Mouse (Mus musculus) left cerebral cortex, postnatal 25 days (tissue): Measurements from ENCODE around the gene Top1. TPM values are rescaled to one million over a fixed set of nuclear protein-coding genes. Genes with fewer than 3 reads are reported as not detected.

Source experiments
- DNase-seq, 2 experiments: peaks; one replicate each; pipeline ENCODE4 v3.0.0; 2022; ENCODE audit warnings: low spot score in 2 of 2, mixed read lengths in 1 of 2
- intact Hi-C: fragments of 180-260 bp; cut with DNase I; formaldehyde crosslinking; loops from one replicate; pipeline ENCODE4 v1.15.1; 2025
- total RNA-seq, 2 experiments: library from RNA; stranded (reverse); gene quantifications; 2 replicates each; pipeline ENCODE4 v1.2.3; 2021

Gene Top1
- total RNA-seq, 2 experiments from 2014 or later, result 83.0 to 85.7 TPM

- intact Hi-C loops, result no loop called here
- no peak for DNase-seq
Measured at GRCm38 (mm10) chr2:160701603-160702002, 55.9 kb downstream of the Top1 start.

GRCm38 (mm10) chr2:160702824-160703223, 57.1 kb downstream of the Top1 start:
- DNase-seq, result no peak
- intact Hi-C loops, result no loop called here

DNA sequence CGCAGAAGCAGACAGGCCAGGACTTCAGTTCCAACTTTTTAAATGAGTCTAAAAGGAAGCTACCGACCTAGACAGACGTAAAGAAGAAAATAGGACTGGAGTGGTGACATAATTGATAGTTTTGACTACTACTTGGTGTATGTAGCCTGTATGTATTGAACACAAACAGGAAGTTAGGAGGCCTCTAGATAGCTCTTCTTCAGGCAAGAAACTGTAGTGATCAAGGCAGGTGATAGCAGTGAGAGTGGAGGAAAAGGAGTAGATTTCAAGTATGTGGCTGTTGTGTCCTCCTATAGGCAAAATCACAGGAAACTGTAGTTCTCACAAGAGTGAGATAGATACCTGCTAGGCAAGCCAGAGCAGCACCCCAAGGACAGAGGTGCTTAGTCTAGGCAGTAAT, 62.0 kb downstream of the Top1 start:
- intact Hi-C loops, result no loop called here
- DNase-seq, result no peak

- DNase-seq, result no peak
- intact Hi-C loops, result no loop called here
Measured at GRCm38 (mm10) chr2:160715463-160716030, 69.9 kb downstream of the Top1 start.

DNA sequence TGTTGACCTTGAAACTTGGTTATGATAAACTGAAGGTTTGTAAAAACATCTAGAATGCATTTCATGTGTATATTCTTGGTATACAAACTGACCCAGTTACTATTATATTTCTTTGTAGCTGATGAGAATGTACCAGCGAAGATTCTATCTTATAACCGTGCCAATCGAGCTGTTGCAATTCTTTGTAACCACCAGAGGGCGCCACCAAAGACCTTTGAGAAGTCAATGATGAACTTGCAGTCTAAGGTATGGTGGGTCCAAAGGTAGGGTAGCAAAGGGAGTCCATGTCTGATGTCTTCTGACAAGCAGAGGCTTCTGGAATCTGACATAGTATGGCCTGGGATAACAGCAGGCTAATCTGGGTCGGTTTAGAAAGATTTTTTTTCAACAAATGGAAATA, 71.6 kb downstream of the Top1 start:
- intact Hi-C loops, result no loop called here
- no peak for DNase-seq

- intact Hi-C loops, result no loop called here
- DNase-seq, result no peak
Measured at GRCm38 (mm10) chr2:160718811-160719210, 73.1 kb downstream of the Top1 start.

DNA sequence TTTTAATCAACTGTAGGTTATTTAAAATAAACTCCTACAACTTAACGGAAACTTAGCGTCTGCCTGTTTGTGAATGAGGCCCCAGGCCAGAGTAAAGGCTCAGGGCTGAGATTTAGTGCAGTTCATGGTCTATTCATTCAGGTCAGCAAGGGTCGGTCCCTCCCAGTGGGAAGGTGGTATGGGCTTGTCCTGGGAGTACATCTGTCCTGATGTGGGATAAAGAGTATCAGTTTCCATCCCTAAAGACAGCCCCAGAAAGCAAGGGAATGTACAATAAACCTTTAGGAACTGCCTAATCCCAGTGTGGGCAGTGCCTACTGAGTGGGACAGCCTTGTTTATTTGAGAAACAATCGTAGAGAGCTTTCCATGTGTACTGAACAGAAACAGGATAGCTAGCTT, 77.0 kb downstream of the Top1 start:
- no peak for DNase-seq
- intact Hi-C loops, result no loop called here

GRCm38 (mm10) chr2:160723613-160724375, 78.1 kb downstream of the Top1 start:
- DNase-seq, result no peak
- intact Hi-C loops, result no loop called here

GRCm38 (mm10) chr2:160724536-160724935, 78.8 kb downstream of the Top1 start:
- DNase-seq, result no peak
- intact Hi-C loops, result no loop called here

GRCm38 (mm10) chr2:160725877-160726864, 80.5 kb downstream of the Top1 start:
- intact Hi-C loops, result no loop called here
- DNase-seq, result no peak

DNA sequence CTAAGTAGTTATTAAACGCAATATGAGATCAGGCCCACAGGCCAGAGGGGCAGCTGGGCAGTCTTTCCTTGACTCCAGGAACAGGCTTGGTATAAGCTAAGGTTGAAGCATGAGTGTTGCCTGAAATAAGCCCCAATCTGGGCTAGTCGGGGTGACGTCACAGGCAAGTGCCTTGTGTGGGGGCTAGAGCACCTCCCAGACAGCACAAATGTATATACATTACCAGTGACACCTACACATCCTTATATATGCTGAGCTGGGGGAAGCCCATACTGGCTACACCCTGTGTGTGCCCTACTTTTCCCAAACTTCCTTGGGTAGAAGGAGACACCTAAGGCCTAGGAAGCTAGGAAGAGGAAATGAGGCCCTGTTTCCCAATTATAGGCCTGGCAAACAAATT, 83.3 kb downstream of the Top1 start:
- DNase-seq, result peak in 1 of 2 experiments; percentile 94
- intact Hi-C loops, result no loop called here

DNA sequence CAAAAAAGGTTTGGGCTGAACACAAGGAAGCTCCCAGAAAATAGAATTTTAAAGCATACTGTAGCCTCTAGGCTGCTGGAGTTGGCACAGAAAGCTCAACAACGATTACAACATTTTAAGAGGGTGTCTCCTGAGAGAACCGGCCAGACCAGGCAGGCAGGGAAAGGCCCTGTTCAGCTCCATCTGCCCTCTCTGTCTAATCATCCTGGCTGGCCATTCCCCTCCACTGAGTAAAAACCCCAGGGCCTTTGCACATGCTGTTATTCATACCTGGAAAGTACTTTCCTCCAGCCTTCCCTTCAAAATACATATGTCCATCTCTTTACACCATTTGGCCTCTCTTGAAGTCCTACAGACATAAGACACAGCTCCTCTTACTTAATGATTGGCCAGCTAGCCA, 83.7 kb downstream of the Top1 start:
- intact Hi-C loops, result no loop called here
- DNase-seq, result no peak

DNA sequence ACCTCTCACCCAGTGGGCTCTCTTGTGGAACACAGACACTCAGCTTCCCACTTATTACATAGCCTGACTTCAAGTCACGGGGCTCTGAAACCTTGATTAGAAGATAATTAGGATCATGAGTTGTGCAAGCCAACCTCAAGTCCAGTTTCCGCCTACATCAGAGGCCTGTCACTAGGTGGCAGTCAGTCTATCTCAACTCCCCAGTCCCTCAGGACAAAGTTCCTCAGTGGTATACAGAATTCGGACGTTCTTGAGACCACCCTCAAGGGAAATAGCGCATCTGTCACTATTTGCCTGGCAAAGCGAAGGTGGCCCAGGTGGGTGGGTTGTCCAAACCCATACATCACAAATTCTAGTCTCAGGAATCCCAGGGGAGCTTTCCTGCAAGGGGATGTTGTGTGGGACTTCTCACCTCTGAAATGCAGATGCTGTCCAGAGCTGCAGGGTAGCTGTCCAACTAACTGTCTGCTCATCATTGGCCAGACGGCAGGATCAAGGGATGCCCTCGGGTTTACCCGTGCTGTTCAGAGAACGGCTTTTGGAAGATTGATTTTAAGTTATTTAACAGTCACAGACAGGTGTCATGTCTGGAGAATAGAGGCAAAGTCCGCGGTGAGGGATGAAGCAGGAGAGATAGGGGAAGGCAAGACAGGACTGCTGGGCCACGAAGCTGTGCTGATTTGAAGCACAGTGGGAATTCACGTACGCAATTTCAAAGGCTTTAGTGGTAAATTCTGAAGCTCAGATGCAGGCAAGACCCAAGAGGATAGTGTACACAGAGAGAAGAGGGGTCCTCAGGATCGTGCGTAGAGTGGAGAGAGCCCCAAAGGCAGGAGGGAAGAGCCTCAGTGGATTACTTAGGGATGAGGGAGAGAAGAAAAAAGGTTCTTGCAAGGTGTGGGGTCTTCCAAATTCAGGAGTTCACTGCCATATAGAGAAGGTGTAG, 84.4 kb downstream of the Top1 start:
- intact Hi-C loops, result loop anchor here (2.0 to 5.0 kb wide), 2 partner anchors 67 to 157 kb away; no protein-coding TSS in a partner anchor
- DNase-seq, result no peak

GRCm38 (mm10) chr2:160730797-160731116, 85.1 kb downstream of the Top1 start:
- intact Hi-C loops, result loop anchor here (2.0 to 5.0 kb wide), 2 partner anchors 67 to 156 kb away; no protein-coding TSS in a partner anchor
- no peak for DNase-seq

- peak; percentile 94 for DNase-seq
- intact Hi-C loops, result loop anchor here (2.0 to 5.0 kb wide), 2 partner anchors 66 to 156 kb away; no protein-coding TSS in a partner anchor
Measured at GRCm38 (mm10) chr2:160731117-160731838, 85.6 kb downstream of the Top1 start, which contains the start of gene Plcg1. TSS of gene Plcg1 (plus strand) at chr2:160731300.

DNA sequence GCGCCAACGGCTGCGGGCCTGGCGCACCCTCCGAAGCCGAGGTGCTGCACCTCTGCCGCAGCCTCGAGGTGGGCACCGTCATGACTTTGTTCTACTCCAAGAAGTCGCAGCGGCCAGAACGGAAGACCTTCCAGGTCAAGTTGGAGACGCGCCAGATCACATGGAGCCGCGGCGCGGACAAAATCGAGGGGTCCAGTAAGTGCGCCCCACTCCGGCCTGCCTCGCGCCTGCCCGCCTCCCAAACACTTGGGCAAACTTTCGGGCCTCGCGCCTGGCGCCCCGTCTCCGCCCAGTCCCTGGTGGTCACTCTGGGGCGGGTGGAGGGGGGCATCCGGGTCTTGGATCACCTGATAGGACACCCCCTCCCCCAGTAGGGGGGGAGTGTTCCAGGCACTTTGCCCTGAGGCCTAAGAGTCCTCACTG, 86.2 kb downstream of the Top1 start:
- intact Hi-C loops, result loop anchor here (2.0 to 5.0 kb wide), 2 partner anchors 65 to 155 kb away; no protein-coding TSS in a partner anchor

GRCm38 (mm10) chr2:160732420-160732995, 86.8 kb downstream of the Top1 start:
- no peak for DNase-seq
- intact Hi-C loops, result loop anchor here (5.0 kb wide), 1 partner anchor 65 kb away; no protein-coding TSS in a partner anchor

More for the DNA sequence above, 86.2 kb downstream of the Top1 start:
- peak in 1 of 2 experiments; percentile 57 for DNase-seq

GRCm38 (mm10) chr2:160733131-160733531, 87.4 kb downstream of the Top1 start:
- intact Hi-C loops, result loop anchor here (5.0 kb wide), 1 partner anchor 64 kb away; no protein-coding TSS in a partner anchor
- no peak for DNase-seq
